Mouse (Mus musculus) neural tube, embryonic 14.5 days (tissue): ENCODE measurements around the gene 1700008O03Rik. TPM values are rescaled to one million over a fixed set of nuclear protein-coding genes. Genes with fewer than 3 reads are reported as not detected.

Experiments used
- ATAC-seq: fragments of 200-750 bp; cut with Nextera tagmentation; 2 replicates; pipeline ENCODE4 v1.8.0; 2017; ENCODE audit warnings: low read depth, mild to moderate bottlenecking, moderate TSS enrichment, moderate library complexity
- H3K27ac ChIP-seq: fragments of 300-500 bp; sonication (generic); 2 replicates; pipeline ENCODE4 v1.5.1; 2014; ENCODE audit warnings: low read depth, mild to moderate bottlenecking, control low read depth, low read length, moderate library complexity, mixed read lengths
- H3K27me3 ChIP-seq: fragments of 300-500 bp; sonication (generic); 2 replicates; pipeline ENCODE4 v1.6.1; 2014; ENCODE audit warnings: low read length; ENCODE audit not compliant: control insufficient read depth, insufficient read depth
- H3K36me3 ChIP-seq: fragments of 300-500 bp; sonication (generic); 2 replicates; pipeline ENCODE4 v1.6.1; 2014; ENCODE audit warnings: low read length, mixed read lengths; ENCODE audit not compliant: control insufficient read depth, insufficient read depth
- H3K4me1 ChIP-seq: fragments of 300-500 bp; sonication (generic); 2 replicates; pipeline ENCODE4 v1.6.1; 2014; ENCODE audit warnings: low read length; ENCODE audit not compliant: control insufficient read depth, insufficient read depth
- H3K4me2 ChIP-seq: fragments of 300-500 bp; sonication (generic); 2 replicates; pipeline ENCODE4 v1.6.1; 2014; ENCODE audit warnings: mild to moderate bottlenecking, low read depth, low read length, control low read depth
- H3K4me3 ChIP-seq: fragments of 300-500 bp; sonication (generic); 2 replicates; pipeline ENCODE4 v1.5.1; 2014; ENCODE audit warnings: low read depth, low read length, control low read depth, mixed read lengths
- H3K9ac ChIP-seq: fragments of 300-500 bp; sonication (generic); replicated peaks from 2 replicates; pipeline ENCODE4 v1.6.1; 2014; ENCODE audit warnings: low read depth, mild to moderate bottlenecking, control low read depth, low read length, mixed read lengths
- H3K9me3 ChIP-seq: fragments of 300-500 bp; sonication (generic); 2 replicates; pipeline ENCODE4 v1.6.1; 2016; ENCODE audit warnings: low read length; ENCODE audit not compliant: control insufficient read depth
- WGBS: fragments of 180-500 bp; shearing (Covaris S2); extraction: QIAGEN DNeasy Blood & Tissue Kit; methylation state at CpG from one replicate; pipeline ENCODE4 v1.1.7; 2014; 5-methylcytosine and 5-hydroxymethylcytosine counted together
- polyA plus RNA-seq: library from polyadenylated mRNA; unstranded; fragments of >200 nt; fragmentation: Nextera tagmentation; extraction: Ambion mirVana; gene quantifications from 2 replicates; pipeline ENCODE4 v1.2.1, GENCODE M21; 2014

The 1700008O03Rik gene
- polyA plus RNA-seq, 1 experiment from 2014 or later: 2.6 TPM

- H3K9ac ChIP-seq: no peak overlapping the region
- H3K27ac ChIP-seq: no peak overlapping the region
- H3K4me2 ChIP-seq: no peak overlapping the region
- H3K4me3 ChIP-seq: no peak overlapping the region
- H3K4me1 ChIP-seq: no peaks in the 10 kb centered on the region
- no peak for ATAC-seq
- H3K9me3 ChIP-seq: no peaks in the 10 kb centered on the region
- 84% methylated on average over 6 of the region's 6 CpGs for WGBS
- no peaks in the 10 kb centered on the region for H3K27me3 ChIP-seq
- H3K36me3 ChIP-seq: no peaks in the 10 kb centered on the region
Observed at GRCm38 (mm10) chr7:44413307-44413706, 27.7 kb upstream of the 1700008O03Rik start.

DNA sequence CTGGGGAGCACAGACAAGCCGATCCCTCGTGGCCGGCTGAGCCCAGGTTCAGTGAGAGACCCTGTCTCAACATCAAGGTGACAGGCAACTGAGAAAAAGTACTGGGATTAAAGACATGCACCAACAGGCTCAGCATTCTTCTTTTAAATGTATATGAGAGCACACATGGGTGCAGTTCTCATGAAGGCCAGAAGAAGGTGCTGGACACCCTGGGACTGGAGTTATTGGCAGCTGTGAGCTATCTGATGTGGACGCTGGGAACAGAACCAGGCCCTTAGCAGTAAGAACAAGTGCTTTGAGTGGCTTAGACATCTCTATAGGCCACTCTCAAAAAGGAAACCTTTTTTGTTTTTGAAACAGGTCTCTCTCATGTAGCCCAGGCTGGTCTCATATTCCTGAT, 25.5 kb upstream of the 1700008O03Rik start:
- Histone ChIP-seq H3K4me3 (no peak overlapping the region), H3K4me1 (0 out of 2 replicates have a peak, but pooled peaks cover 1% of the 10 kb centered on the region), H3K27ac (no peak overlapping the region), H3K9me3 (no peaks in the 10 kb centered on the region), H3K4me2 (no peak overlapping the region), H3K36me3 (no peaks in the 10 kb centered on the region), H3K27me3 (no peaks in the 10 kb centered on the region), H3K9ac (no peak overlapping the region)
- 88% methylated on average over 4 of the region's 4 CpGs for WGBS
- no peak for ATAC-seq

DNA sequence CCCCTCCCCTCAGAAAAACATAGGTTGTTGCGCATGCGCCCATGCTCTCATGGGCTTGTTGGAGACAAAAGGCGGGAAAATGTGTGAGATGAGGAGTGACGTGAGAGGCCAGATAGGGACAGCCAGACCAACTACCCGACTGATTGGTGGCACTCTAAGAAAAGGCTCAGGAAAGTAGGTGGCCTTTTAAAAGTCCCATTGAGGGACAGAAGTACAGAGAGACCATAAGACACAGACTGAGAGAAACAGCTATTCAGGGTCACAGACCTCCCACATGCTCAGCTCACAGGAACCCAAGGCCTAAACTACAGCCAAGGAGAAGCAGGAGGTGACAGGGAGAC, 20.4 kb upstream of the 1700008O03Rik start:
- Histone ChIP-seq H3K4me1 (0 out of 2 replicates have a peak, but pooled peaks cover 3% of the 10 kb centered on the region), H3K27ac (no peak overlapping the region), H3K4me2 (no peak overlapping the region), H3K9ac (no peak overlapping the region), H3K36me3 (no peaks in the 10 kb centered on the region), H3K9me3 (no peaks in the 10 kb centered on the region), H3K27me3 (no peaks in the 10 kb centered on the region), H3K4me3 (no peak overlapping the region)
- 2% methylated on average over 5 of the region's 5 CpGs for WGBS
- no peak for ATAC-seq

GRCm38 (mm10) chr7:44405346-44406014, 19.9 kb upstream of the 1700008O03Rik start:
- no peak overlapping the region; the same call in 1 of the 2 replicates for H3K9ac ChIP-seq
- WGBS: 2% methylated on average over 27 of the region's 27 CpGs
- H3K4me1 ChIP-seq: 0 out of 2 replicates have a peak, but pooled peaks cover 3% of the 10 kb centered on the region
- H3K4me2 ChIP-seq: peak overlapping the region; percentile 59
- H3K9me3 ChIP-seq: no peaks in the 10 kb centered on the region
- peak overlapping the region; percentile 32 for H3K4me3 ChIP-seq
- no peaks in the 10 kb centered on the region for H3K27me3 ChIP-seq
- peak; percentile 97 for ATAC-seq
- peak overlapping the region; percentile 79 for H3K27ac ChIP-seq
- H3K36me3 ChIP-seq: no peaks in the 10 kb centered on the region

GRCm38 (mm10) chr7:44401673-44402072, 16.1 kb upstream of the 1700008O03Rik start:
- H3K27me3 ChIP-seq: no peaks in the 10 kb centered on the region
- whole genome bisulfite sequencing: 81% methylated on average over 6 of the region's 6 CpGs

DNA sequence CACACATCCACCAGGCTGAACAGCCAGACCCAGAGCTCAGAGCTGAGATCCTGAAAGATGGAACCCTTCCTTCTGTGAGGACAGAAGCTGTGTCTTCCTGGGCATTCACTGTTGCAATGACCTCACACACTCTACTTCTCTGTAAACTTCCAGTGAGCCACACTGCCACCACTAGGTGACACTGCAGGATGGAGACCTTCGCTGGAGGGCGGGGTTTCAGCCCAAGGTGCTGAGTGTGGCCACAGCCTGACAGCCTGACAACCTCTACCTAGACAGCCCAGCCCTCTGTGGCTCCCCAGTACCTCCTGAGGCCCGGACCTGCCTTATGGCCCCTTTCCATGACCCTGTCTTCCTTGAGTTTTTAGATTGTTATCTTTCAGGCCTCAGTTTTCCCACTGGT, 12.9 kb upstream of the 1700008O03Rik start:
- no peak overlapping the region for H3K9ac ChIP-seq
- no peaks in the 10 kb centered on the region for H3K9me3 ChIP-seq
- H3K27ac ChIP-seq: no peak overlapping the region
- H3K36me3 ChIP-seq: no peaks in the 10 kb centered on the region
- no peaks in the 10 kb centered on the region for H3K4me1 ChIP-seq
- ATAC-seq: peak; percentile 71
- no peak overlapping the region for H3K4me2 ChIP-seq
- WGBS: 16% methylated on average over 3 of the region's 3 CpGs
- H3K4me3 ChIP-seq: no peak overlapping the region
- H3K27me3 ChIP-seq: no peaks in the 10 kb centered on the region

More at GRCm38 (mm10) chr7:44401673-44402072, 16.1 kb upstream of the 1700008O03Rik start:
- Histone ChIP-seq H3K27ac (no peak overlapping the region), H3K9me3 (no peaks in the 10 kb centered on the region), H3K36me3 (no peaks in the 10 kb centered on the region), H3K9ac (no peak overlapping the region), H3K4me2 (no peak overlapping the region), H3K4me3 (no peak overlapping the region), H3K4me1 (0 out of 2 replicates have a peak, but pooled peaks cover 3% of the 10 kb centered on the region)
- ATAC-seq: no peak

- Histone ChIP-seq H3K27ac (no peak overlapping the region), H3K4me3 (no peak overlapping the region), H3K9me3 (no peaks in the 10 kb centered on the region), H3K4me1 (no peaks in the 10 kb centered on the region), H3K9ac (no peak overlapping the region), H3K36me3 (no peaks in the 10 kb centered on the region), H3K4me2 (no peak overlapping the region), H3K27me3 (no peaks in the 10 kb centered on the region)
- 93% methylated on average over 17 of the region's 17 CpGs for WGBS
- no peak for ATAC-seq
Observed at GRCm38 (mm10) chr7:44393284-44393683, 7.7 kb upstream of the 1700008O03Rik start.

GRCm38 (mm10) chr7:44392341-44392740, 6.7 kb upstream of the 1700008O03Rik start:
- H3K4me1 ChIP-seq: no peaks in the 10 kb centered on the region
- no peak overlapping the region for H3K4me3 ChIP-seq
- H3K9ac ChIP-seq: no peak overlapping the region
- no peak overlapping the region for H3K27ac ChIP-seq
- no peak for ATAC-seq
- 91% methylated on average over 14 of the region's 14 CpGs for WGBS
- no peak overlapping the region for H3K4me2 ChIP-seq
- H3K36me3 ChIP-seq: no peaks in the 10 kb centered on the region
- no peaks in the 10 kb centered on the region for H3K9me3 ChIP-seq
- no peaks in the 10 kb centered on the region for H3K27me3 ChIP-seq

GRCm38 (mm10) chr7:44391831-44392230, 6.2 kb upstream of the 1700008O03Rik start:
- H3K4me3 ChIP-seq: no peak overlapping the region
- 0 out of 2 replicates have a peak, but pooled peaks cover 2% of the 10 kb centered on the region for H3K27me3 ChIP-seq
- H3K4me2 ChIP-seq: no peak overlapping the region
- no peak overlapping the region for H3K9ac ChIP-seq
- no peaks in the 10 kb centered on the region for H3K36me3 ChIP-seq
- no peaks in the 10 kb centered on the region for H3K9me3 ChIP-seq
- H3K27ac ChIP-seq: no peak overlapping the region
- ATAC-seq: no peak
- WGBS: 81% methylated on average over 4 of the region's 4 CpGs
- H3K4me1 ChIP-seq: no peaks in the 10 kb centered on the region
